Mouse (Mus musculus) forebrain, embryonic 16.5 days (tissue): ENCODE results near the gene 1700020N01Rik. TPM values are rescaled to one million over a fixed set of nuclear protein-coding genes. Genes with fewer than 3 reads are reported as not detected.

Experiments
- ATAC-seq: fragments of 200-750 bp; cut with Nextera tagmentation; 2 replicates; pipeline ENCODE4 v1.8.0; 2017; ENCODE audit warnings: mild to moderate bottlenecking, moderate library complexity
- H3K27ac ChIP-seq: fragments of 300-500 bp; sonication (generic); 2 replicates; pipeline ENCODE4 v1.5.1; 2014; ENCODE audit warnings: low read length, control low read depth
- H3K27me3 ChIP-seq: fragments of 300-500 bp; sonication (generic); replicated peaks from 2 replicates; pipeline ENCODE4 v1.6.1; 2014; ENCODE audit warnings: low read length; ENCODE audit not compliant: control insufficient read depth, insufficient read depth
- H3K36me3 ChIP-seq: fragments of 300-500 bp; sonication (generic); 2 replicates; pipeline ENCODE4 v1.6.1; 2014; ENCODE audit not compliant: control insufficient read depth, insufficient read depth
- H3K4me1 ChIP-seq: fragments of 300-500 bp; sonication (generic); replicated peaks from 2 replicates; pipeline ENCODE4 v1.6.1; 2014; ENCODE audit warnings: low read length; ENCODE audit not compliant: control insufficient read depth, insufficient read depth
- H3K4me2 ChIP-seq: fragments of 300-500 bp; sonication (generic); 2 replicates; pipeline ENCODE4 v1.6.1; 2014; ENCODE audit warnings: mild to moderate bottlenecking, low read length, control low read depth
- H3K4me3 ChIP-seq: fragments of 300-500 bp; sonication (generic); replicated peaks from 2 replicates; pipeline ENCODE4 v1.5.1; 2014; ENCODE audit warnings: mild to moderate bottlenecking, low read length, control low read depth
- H3K9ac ChIP-seq: fragments of 300-500 bp; sonication (generic); replicated peaks from 2 replicates; pipeline ENCODE4 v1.6.1; 2014; ENCODE audit warnings: low read depth, low read length, control low read depth
- H3K9me3 ChIP-seq: fragments of 300-500 bp; sonication (generic); 2 replicates; pipeline ENCODE4 v1.6.1; 2016; ENCODE audit warnings: low read length; ENCODE audit not compliant: control insufficient read depth
- WGBS: fragments of 180-500 bp; shearing (Covaris S2); extraction: QIAGEN DNeasy Blood & Tissue Kit; methylation state at CpG from one replicate; pipeline ENCODE4 v1.1.7; 2014; 5-methylcytosine and 5-hydroxymethylcytosine counted together
- polyA plus RNA-seq: library from polyadenylated mRNA; unstranded; fragments of >200 nt; fragmentation: Nextera tagmentation; extraction: Ambion mirVana; gene quantifications from 2 replicates; pipeline ENCODE4 v1.2.1, GENCODE M21; 2015

Gene 1700020N01Rik
- polyA plus RNA-seq, 1 experiment from 2014 or later = not detected

DNA sequence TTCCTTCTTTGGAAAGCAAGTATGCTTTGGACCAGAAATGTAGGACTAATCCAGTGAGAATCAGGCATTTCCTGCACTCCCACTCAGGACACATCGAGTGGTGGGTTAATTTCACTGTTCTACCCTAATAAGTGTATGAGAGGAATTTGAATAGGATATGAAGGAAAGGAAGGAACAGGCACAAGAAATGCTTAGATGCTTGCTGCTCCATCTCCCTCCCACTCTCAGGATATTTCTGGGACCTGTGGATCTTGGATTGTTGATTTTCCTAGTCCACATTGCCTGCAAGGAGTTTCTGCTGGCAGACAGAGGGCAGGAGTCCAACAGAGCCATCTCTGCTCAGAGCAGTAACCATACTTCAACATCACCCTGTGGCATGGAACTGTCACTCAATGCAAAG is 31.8 kb upstream of the 1700020N01Rik start:
- Histone ChIP-seq H3K9ac (no peak overlapping the region), H3K4me3 (no peak overlapping the region), H3K36me3 (no peaks in the 10 kb centered on the region), H3K9me3 (no peaks in the 10 kb centered on the region), H3K27ac (no peak overlapping the region), H3K4me2 (no peak overlapping the region), H3K4me1 (no peaks in the 10 kb centered on the region), H3K27me3 (no peaks in the 10 kb centered on the region)
- WGBS = 73% methylated on average over 1 of the region's 1 CpGs
- ATAC-seq = no peak

- ATAC-seq = no peak
Measured at GRCm38 (mm10) chr10:21563446-21563845, 29.5 kb upstream of the 1700020N01Rik start.

DNA sequence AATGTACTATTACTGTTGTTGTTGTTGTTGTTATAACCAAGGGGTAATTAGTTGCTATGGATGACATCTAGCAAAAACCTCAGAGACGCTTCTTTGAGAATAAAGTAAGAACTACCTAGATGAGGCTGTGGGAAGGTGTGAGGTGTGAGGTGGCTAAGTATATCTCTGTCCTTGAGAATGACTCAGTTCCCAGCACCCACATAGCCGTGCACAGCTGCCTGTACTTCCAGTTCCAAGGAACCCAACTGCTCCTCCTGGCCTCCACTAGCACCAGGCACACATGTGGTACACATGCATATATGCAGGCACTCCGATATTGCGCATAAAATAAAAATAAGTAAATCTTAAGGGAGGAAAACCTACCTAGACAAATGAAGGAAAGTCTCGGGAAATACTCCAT is 28.8 kb upstream of the 1700020N01Rik start:
- H3K9ac ChIP-seq = no peak overlapping the region
- WGBS = 91% methylated on average over 5 of the region's 5 CpGs
- H3K9me3 ChIP-seq = no peaks in the 10 kb centered on the region
- H3K27me3 ChIP-seq = no peaks in the 10 kb centered on the region
- no peak overlapping the region for H3K4me3 ChIP-seq
- ATAC-seq = no peak
- no peak overlapping the region for H3K4me2 ChIP-seq
- no peaks in the 10 kb centered on the region for H3K36me3 ChIP-seq
- H3K27ac ChIP-seq = no peak overlapping the region
- H3K4me1 ChIP-seq = no peaks in the 10 kb centered on the region

More at GRCm38 (mm10) chr10:21563446-21563845, 29.5 kb upstream of the 1700020N01Rik start:
- H3K4me2 ChIP-seq = no peak overlapping the region
- no peaks in the 10 kb centered on the region for H3K9me3 ChIP-seq
- H3K27ac ChIP-seq = no peak overlapping the region
- no peak overlapping the region for H3K4me3 ChIP-seq
- H3K4me1 ChIP-seq = no peaks in the 10 kb centered on the region
- no peak overlapping the region for H3K9ac ChIP-seq
- no peaks in the 10 kb centered on the region for H3K36me3 ChIP-seq
- WGBS = 97% methylated on average over 2 of the region's 2 CpGs
- H3K27me3 ChIP-seq = no peaks in the 10 kb centered on the region

GRCm38 (mm10) chr10:21566074-21566473 is 26.9 kb upstream of the 1700020N01Rik start:
- no peak overlapping the region for H3K4me3 ChIP-seq
- no peak overlapping the region for H3K9ac ChIP-seq
- H3K36me3 ChIP-seq = no peaks in the 10 kb centered on the region
- ATAC-seq = no peak
- H3K27me3 ChIP-seq = no peaks in the 10 kb centered on the region
- H3K4me2 ChIP-seq = no peak overlapping the region
- H3K9me3 ChIP-seq = no peaks in the 10 kb centered on the region
- H3K27ac ChIP-seq = no peak overlapping the region
- 97% methylated on average over 1 of the region's 1 CpGs for WGBS
- no peaks in the 10 kb centered on the region for H3K4me1 ChIP-seq

DNA sequence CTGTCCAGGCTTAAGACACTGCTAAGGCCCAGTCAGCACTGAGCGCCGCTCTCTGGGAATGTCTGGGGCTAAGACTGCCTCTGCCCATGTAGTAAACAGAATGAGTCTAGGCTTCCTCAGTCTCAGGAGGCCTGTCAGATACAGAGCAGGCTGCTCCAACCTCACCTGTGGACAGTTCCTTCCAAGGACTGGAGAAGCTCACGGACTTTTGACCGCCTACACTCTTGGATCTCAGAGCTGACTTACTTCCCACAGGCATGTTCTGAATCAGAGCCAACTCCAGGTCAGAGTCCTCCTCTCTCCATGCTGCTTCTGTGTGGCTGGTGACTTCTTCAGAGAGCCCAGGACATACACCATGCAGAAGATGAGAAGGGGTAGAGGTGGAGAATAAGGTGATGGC is 21.3 kb upstream of the 1700020N01Rik start:
- no peak for ATAC-seq
- no peak overlapping the region for H3K9ac ChIP-seq
- no peak overlapping the region for H3K4me2 ChIP-seq
- no peaks in the 10 kb centered on the region for H3K27me3 ChIP-seq
- no peaks in the 10 kb centered on the region for H3K9me3 ChIP-seq
- no peak overlapping the region for H3K27ac ChIP-seq
- 90% methylated on average over 4 of the region's 4 CpGs for WGBS
- no peaks in the 10 kb centered on the region for H3K4me1 ChIP-seq
- H3K36me3 ChIP-seq = no peaks in the 10 kb centered on the region
- no peak overlapping the region for H3K4me3 ChIP-seq

- Histone ChIP-seq H3K4me3 (no peak overlapping the region), H3K4me1 (no peaks in the 10 kb centered on the region), H3K36me3 (no peaks in the 10 kb centered on the region), H3K9me3 (no peaks in the 10 kb centered on the region), H3K27ac (no peak overlapping the region), H3K27me3 (no peaks in the 10 kb centered on the region), H3K4me2 (no peak overlapping the region), H3K9ac (no peak overlapping the region)
- WGBS = 85% methylated on average over 4 of the region's 4 CpGs
- no peak for ATAC-seq
Measured at GRCm38 (mm10) chr10:21573713-21574112, 19.2 kb upstream of the 1700020N01Rik start.

DNA sequence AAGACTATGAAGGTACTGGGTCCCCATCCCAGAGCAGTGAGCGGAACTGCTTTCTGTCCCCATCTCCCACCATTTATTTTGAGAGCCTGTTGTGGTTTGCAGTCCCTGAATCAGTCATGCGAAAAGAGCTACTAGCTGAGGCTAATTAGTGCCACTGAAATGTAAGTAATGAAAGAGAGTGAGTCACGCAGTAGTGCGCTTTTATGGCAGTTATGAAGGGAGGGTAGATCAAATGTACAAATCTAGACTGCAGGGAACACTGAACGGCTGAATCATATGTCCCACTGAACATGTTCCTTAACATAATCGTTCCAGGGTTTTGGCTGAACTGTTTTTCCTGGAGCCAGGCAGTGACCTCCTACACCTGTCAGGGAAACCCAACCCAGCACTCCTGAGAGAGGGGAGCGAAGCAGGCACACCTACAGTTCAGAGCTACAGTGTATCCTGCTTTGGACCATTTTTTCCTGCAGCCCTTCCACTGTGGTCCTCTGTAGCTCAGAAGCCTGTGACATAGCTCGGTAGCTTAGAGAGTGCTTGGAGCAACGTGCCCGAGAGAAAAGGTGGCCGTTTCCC is 17.1 kb upstream of the 1700020N01Rik start:
- no peak overlapping the region for H3K4me3 ChIP-seq
- H3K4me2 ChIP-seq = no peak overlapping the region
- no peak overlapping the region for H3K9ac ChIP-seq
- no peaks in the 10 kb centered on the region for H3K4me1 ChIP-seq
- H3K27ac ChIP-seq = no peak overlapping the region
- H3K36me3 ChIP-seq = no peaks in the 10 kb centered on the region
- H3K9me3 ChIP-seq = no peaks in the 10 kb centered on the region
- H3K27me3 ChIP-seq = no peaks in the 10 kb centered on the region
- no peak for ATAC-seq
- WGBS = 52% methylated on average over 11 of the region's 11 CpGs

DNA sequence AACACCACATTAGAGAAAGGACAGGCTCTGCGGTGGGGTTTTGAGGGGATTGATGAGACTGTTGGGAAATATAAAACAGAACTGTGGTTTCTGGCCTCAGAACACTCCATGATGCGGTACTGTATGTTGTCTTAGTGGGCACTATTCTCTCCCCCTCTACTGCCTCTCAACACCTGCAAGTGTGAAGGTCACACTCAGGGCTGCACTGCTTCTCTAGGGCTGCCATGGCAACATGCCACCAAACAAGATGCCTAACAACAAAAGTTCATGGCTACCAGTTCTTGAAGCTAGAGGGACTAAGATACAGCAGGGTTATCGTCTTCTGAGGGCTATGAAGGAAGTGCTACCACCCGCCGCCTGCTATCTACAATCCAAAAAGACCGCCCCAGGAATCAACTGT is 15.1 kb upstream of the 1700020N01Rik start:
- no peaks in the 10 kb centered on the region for H3K27me3 ChIP-seq
- H3K4me1 ChIP-seq = no peaks in the 10 kb centered on the region
- no peaks in the 10 kb centered on the region for H3K36me3 ChIP-seq
- no peak overlapping the region for H3K27ac ChIP-seq
- 91% methylated on average over 6 of the region's 6 CpGs for WGBS
- ATAC-seq = no peak
- no peaks in the 10 kb centered on the region for H3K9me3 ChIP-seq
- H3K9ac ChIP-seq = no peak overlapping the region
- H3K4me2 ChIP-seq = no peak overlapping the region
- H3K4me3 ChIP-seq = no peak overlapping the region

DNA sequence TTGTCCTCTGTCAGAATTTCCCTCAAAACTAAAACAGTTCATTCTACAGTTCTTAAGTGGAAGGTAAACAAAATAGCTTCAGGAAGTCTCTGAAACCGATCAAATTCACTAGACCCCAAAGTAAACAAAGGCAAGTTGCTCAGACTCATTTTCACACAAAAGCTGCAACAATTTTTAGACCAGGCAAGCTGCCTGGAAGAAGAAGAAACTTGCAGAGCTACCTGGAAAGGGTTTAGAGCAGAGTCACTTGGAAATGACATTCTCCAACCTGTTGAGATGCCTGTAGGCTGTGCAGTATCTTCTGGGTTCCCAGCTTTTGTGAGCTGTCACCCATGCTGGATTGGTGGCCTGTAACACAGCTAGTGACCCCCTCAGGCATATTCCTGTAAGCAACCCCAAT is 11.4 kb upstream of the 1700020N01Rik start:
- H3K27ac ChIP-seq = no peak overlapping the region
- H3K36me3 ChIP-seq = no peaks in the 10 kb centered on the region
- no peaks in the 10 kb centered on the region for H3K9me3 ChIP-seq
- H3K4me2 ChIP-seq = no peak overlapping the region
- no peaks in the 10 kb centered on the region for H3K4me1 ChIP-seq
- WGBS = 92% methylated on average over 1 of the region's 1 CpGs
- H3K27me3 ChIP-seq = no peaks in the 10 kb centered on the region
- no peak overlapping the region for H3K9ac ChIP-seq
- ATAC-seq = no peak
- no peak overlapping the region for H3K4me3 ChIP-seq

DNA sequence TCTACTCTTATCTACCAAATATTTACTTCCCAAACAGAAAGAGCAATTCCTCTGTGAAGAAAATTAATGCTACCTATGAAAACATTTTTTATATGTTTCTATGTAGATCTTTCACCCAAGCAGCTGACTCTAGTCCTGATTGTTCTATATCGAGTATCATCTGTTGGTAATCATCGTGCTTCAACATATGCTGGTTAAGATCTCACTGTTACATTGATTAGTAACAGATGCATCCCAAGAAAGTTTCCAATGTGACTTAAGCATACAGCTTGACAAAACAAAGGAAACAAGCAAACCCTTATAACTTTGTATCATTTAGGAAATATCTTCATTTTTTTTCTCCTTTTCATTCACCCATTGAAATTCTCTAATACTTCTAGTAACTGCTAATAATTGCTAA is 5.9 kb upstream of the 1700020N01Rik start:
- no peak overlapping the region for H3K9ac ChIP-seq
- H3K4me3 ChIP-seq = no peak overlapping the region
- H3K27me3 ChIP-seq = no peaks in the 10 kb centered on the region
- no peak overlapping the region for H3K4me2 ChIP-seq
- no peaks in the 10 kb centered on the region for H3K4me1 ChIP-seq
- H3K36me3 ChIP-seq = no peaks in the 10 kb centered on the region
- no peaks in the 10 kb centered on the region for H3K9me3 ChIP-seq
- 87% methylated on average over 2 of the region's 2 CpGs for WGBS
- no peak overlapping the region for H3K27ac ChIP-seq
- no peak for ATAC-seq
